Mouse (Mus musculus) myocyte (in vitro differentiated cells): ENCODE measurements around the gene Parp9. TPM values are rescaled to one million over a fixed set of nuclear protein-coding genes. Genes with fewer than 3 reads are reported as not detected.
A peak's percentile ranks its signal among the peaks of the same experiment; 100 is the strongest.

Source experiments
- H3K27me3 ChIP-seq: one replicate; pipeline ENCODE4 v1.6.1; 2011; ENCODE audit not compliant: control insufficient read depth, insufficient read depth, insufficient read length
- H3K36me3 ChIP-seq: one replicate; pipeline ENCODE4 v1.6.1; 2011; ENCODE audit not compliant: control insufficient read depth, insufficient read depth
- H3K4me2 ChIP-seq: one replicate; pipeline ENCODE4 v1.6.1; 2011; ENCODE audit warnings: low read depth, control low read depth
- H3K4me3 ChIP-seq: one replicate; pipeline ENCODE4 v1.5.1; 2011; ENCODE audit warnings: mild to moderate bottlenecking, control low read depth, moderate library complexity
- H3K79me2 ChIP-seq: one replicate; pipeline ENCODE4 v1.6.1; 2011; ENCODE audit not compliant: control insufficient read depth, insufficient read depth
- H3ac ChIP-seq: one replicate; pipeline ENCODE4 v1.6.1; 2011; ENCODE audit not compliant: control insufficient read depth, insufficient read length
- CEBPB ChIP-seq: IDR thresholded peaks from 2 replicates; pipeline ENCODE4 v1.6.1; 2011; ENCODE audit warnings: mild to moderate bottlenecking, moderate library complexity; ENCODE audit not compliant: poor library complexity, insufficient read depth, severe bottlenecking
- E2F4 ChIP-seq: IDR thresholded peaks from one replicate; pipeline ENCODE4 v1.6.1; 2011; ENCODE audit warnings: mild to moderate bottlenecking, control low read depth, moderate library complexity; ENCODE audit not compliant: insufficient read depth
- MAX ChIP-seq: IDR thresholded peaks from one replicate; pipeline ENCODE4 v1.6.1; 2011; ENCODE audit warnings: low read depth, mild to moderate bottlenecking, control low read depth
- MYOD1 ChIP-seq, 3 experiments: IDR thresholded peaks; one replicate each; pipeline ENCODE4 v1.6.1; 2011; ENCODE audit warnings: control low read depth in 2 of 3, low read depth in 2 of 3, mild to moderate bottlenecking in 2 of 3, moderate library complexity in 1 of 3; ENCODE audit not compliant: insufficient read length in 2 of 3, control insufficient read depth in 1 of 3
- MYOG ChIP-seq, 3 experiments: IDR thresholded peaks; one replicate each; pipeline ENCODE4 v1.6.1; 2011; ENCODE audit warnings: control low read depth in 2 of 3, low read depth in 2 of 3, mild to moderate bottlenecking in 2 of 3; ENCODE audit not compliant: insufficient read length in 2 of 3, control insufficient read depth in 1 of 3, insufficient read depth in 1 of 3
- POLR2A ChIP-seq: IDR thresholded peaks from one replicate; pipeline ENCODE4 v1.6.1; 2011; ENCODE audit warnings: low read depth, mild to moderate bottlenecking, control low read depth, moderate library complexity; ENCODE audit not compliant: insufficient read length
- POLR2AphosphoS2 ChIP-seq: IDR thresholded peaks from one replicate; pipeline ENCODE4 v1.6.1; 2011; ENCODE audit warnings: low read depth, control low read depth; ENCODE audit not compliant: insufficient read length
- REST ChIP-seq: IDR thresholded peaks from one replicate; pipeline ENCODE4 v1.6.1; 2011; ENCODE audit warnings: mild to moderate bottlenecking, control low read depth, moderate library complexity; ENCODE audit not compliant: insufficient read depth, insufficient read length
- SRF ChIP-seq: IDR thresholded peaks from one replicate; pipeline ENCODE4 v1.6.1; 2011; ENCODE audit warnings: low read depth; ENCODE audit not compliant: control insufficient read depth, insufficient read length
- TCF12 ChIP-seq: IDR thresholded peaks from one replicate; pipeline ENCODE4 v1.6.1; 2011; ENCODE audit warnings: mild to moderate bottlenecking, control low read depth; ENCODE audit not compliant: poor library complexity, insufficient read depth, severe bottlenecking
- TCF3 ChIP-seq: IDR thresholded peaks from one replicate; pipeline ENCODE4 v1.6.1; 2011; ENCODE audit warnings: low read depth, control low read depth; ENCODE audit not compliant: insufficient read length
- USF1 ChIP-seq: IDR thresholded peaks from one replicate; pipeline ENCODE4 v1.6.1; 2011; ENCODE audit warnings: low read depth, mild to moderate bottlenecking, control low read depth, moderate library complexity
- polyA plus RNA-seq: library from polyadenylated mRNA; unstranded; fragments of >200 nt; fragmentation: generic; extraction: Trizol; gene quantifications from one replicate; pipeline ENCODE4 v1.2.1, GENCODE M21; 2012; ENCODE audit warnings: missing spikeins

Gene Parp9
- polyA plus RNA-seq, 1 experiment: 1.2 TPM

- no peak overlapping the region for H3K4me3 ChIP-seq
- TF ChIP-seq SRF: no peak
- no peak for TF ChIP-seq E2F4
- no peak for TF ChIP-seq TCF12
- no peak for TF ChIP-seq CEBPB
- TF ChIP-seq MYOD1 (IDR thresholded peaks at IDR 0.05; ENCODE audit: control insufficient read depth in 1 of 3, insufficient read length in 2 of 3, low read depth in 2 of 3): no peak
- TF ChIP-seq USF1: no peak
- TF ChIP-seq POLR2AphosphoS2: no peak
- H3K4me2 ChIP-seq: no peak overlapping the region
- no peaks in the 10 kb centered on the region for H3K79me2 ChIP-seq
- H3K27me3 ChIP-seq: no peaks in the 10 kb centered on the region
- no peak overlapping the region for H3ac ChIP-seq
- no peaks in the 10 kb centered on the region for H3K36me3 ChIP-seq
Measured at GRCm38 (mm10) chr16:35900541-35900940, 37.7 kb upstream of the Parp9 start.

- H3K4me2 ChIP-seq: no peak overlapping the region
- no peaks in the 10 kb centered on the region for H3K36me3 ChIP-seq
- no peak for TF ChIP-seq TCF3
- no peak for TF ChIP-seq USF1
- TF ChIP-seq SRF: no peak
- no peak for TF ChIP-seq POLR2A
- no peak for TF ChIP-seq POLR2AphosphoS2
- no peaks in the 10 kb centered on the region for H3K27me3 ChIP-seq
- H3K4me3 ChIP-seq: no peak overlapping the region
- H3K79me2 ChIP-seq: no peaks in the 10 kb centered on the region
- H3ac ChIP-seq: no peak overlapping the region
Measured at GRCm38 (mm10) chr16:35903014-35903640, 35.1 kb upstream of the Parp9 start.

- H3K36me3 ChIP-seq: no peaks in the 10 kb centered on the region
- H3ac ChIP-seq: no peak overlapping the region
- H3K79me2 ChIP-seq: no peaks in the 10 kb centered on the region
- no peaks in the 10 kb centered on the region for H3K27me3 ChIP-seq
- TF ChIP-seq TCF3 (no peak), E2F4 (no peak), SRF (no peak), MAX (no peak), POLR2A (no peak), MYOD1 (IDR thresholded peaks at IDR 0.05; ENCODE audit: control insufficient read depth in 1 of 3, insufficient read length in 2 of 3, low read depth in 2 of 3) (no peak)
- H3K4me3 ChIP-seq: no peak overlapping the region
- H3K4me2 ChIP-seq: no peak overlapping the region
Measured at GRCm38 (mm10) chr16:35904121-35904736, 34.0 kb upstream of the Parp9 start.

GRCm38 (mm10) chr16:35905355-35905754, 32.9 kb upstream of the Parp9 start:
- H3K4me2 ChIP-seq: no peak overlapping the region
- TF ChIP-seq E2F4 (no peak), MAX (no peak), POLR2AphosphoS2 (no peak), MYOD1 (IDR thresholded peaks at IDR 0.05; ENCODE audit: control insufficient read depth in 1 of 3, insufficient read length in 2 of 3, low read depth in 2 of 3) (peak in 2 of 3 experiments; percentile 31 to 54), USF1 (no peak), MYOG (IDR thresholded peaks at IDR 0.05; ENCODE audit: control insufficient read depth in 1 of 3, insufficient read depth in 1 of 3, insufficient read length in 2 of 3, low read depth in 2 of 3) (peak in 2 of 3 experiments; percentile 48 to 69)
- H3K36me3 ChIP-seq: no peaks in the 10 kb centered on the region
- no peak overlapping the region for H3K4me3 ChIP-seq
- no peaks in the 10 kb centered on the region for H3K79me2 ChIP-seq
- no peaks in the 10 kb centered on the region for H3K27me3 ChIP-seq
- no peak overlapping the region for H3ac ChIP-seq

GRCm38 (mm10) chr16:35905819-35906485, 32.3 kb upstream of the Parp9 start:
- Histone ChIP-seq H3K27me3 (no peaks in the 10 kb centered on the region), H3K4me3 (no peak overlapping the region), H3ac (no peak overlapping the region), H3K36me3 (no peaks in the 10 kb centered on the region), H3K79me2 (no peaks in the 10 kb centered on the region), H3K4me2 (no peak overlapping the region)
- no peak for TF ChIP-seq SRF

GRCm38 (mm10) chr16:35906887-35907286, 31.4 kb upstream of the Parp9 start:
- H3K79me2 ChIP-seq: no peaks in the 10 kb centered on the region
- H3ac ChIP-seq: no peak overlapping the region
- H3K4me3 ChIP-seq: no peak overlapping the region
- TF ChIP-seq E2F4 (no peak), CEBPB (no peak), MAX (no peak), REST (no peak), POLR2AphosphoS2 (no peak), MYOG (IDR thresholded peaks at IDR 0.05; ENCODE audit: control insufficient read depth in 1 of 3, insufficient read depth in 1 of 3, insufficient read length in 2 of 3, low read depth in 2 of 3) (no peak), USF1 (no peak), TCF3 (no peak), MYOD1 (IDR thresholded peaks at IDR 0.05; ENCODE audit: control insufficient read depth in 1 of 3, insufficient read length in 2 of 3, low read depth in 2 of 3) (no peak), SRF (no peak), POLR2A (no peak), TCF12 (no peak)
- no peaks in the 10 kb centered on the region for H3K27me3 ChIP-seq
- no peaks in the 10 kb centered on the region for H3K36me3 ChIP-seq
- no peak overlapping the region for H3K4me2 ChIP-seq
